Mouse (Mus musculus) E14TG2a.4 (cell line): ENCODE measurements around the gene Tmem42.

ENCODE experiments used
- CTCF ChIP-seq: conservative IDR thresholded peaks from 2 replicates; pipeline ENCODE4 v1.5.1; 2014; ENCODE audit warnings: low read length
- NANOG ChIP-seq: IDR thresholded peaks from 2 replicates; pipeline ENCODE4 v1.6.1; 2014; ENCODE audit warnings: borderline replicate concordance, low read length, mixed read lengths
- POU5F1 ChIP-seq: IDR thresholded peaks from 2 replicates; pipeline ENCODE4 v1.6.1; 2014; ENCODE audit warnings: low read length, borderline replicate concordance

GRCm38 (mm10) chr9:123034426-123034825 is 13.3 kb downstream of the Tmem42 start, which contains the start of gene Tgm4:
- no peak for TF ChIP-seq CTCF
- TF ChIP-seq NANOG: no peak
- TF ChIP-seq POU5F1: no peak
